14 mouse cellular contexts compared by ENCODE assay signal in the genomic region with DNA sequence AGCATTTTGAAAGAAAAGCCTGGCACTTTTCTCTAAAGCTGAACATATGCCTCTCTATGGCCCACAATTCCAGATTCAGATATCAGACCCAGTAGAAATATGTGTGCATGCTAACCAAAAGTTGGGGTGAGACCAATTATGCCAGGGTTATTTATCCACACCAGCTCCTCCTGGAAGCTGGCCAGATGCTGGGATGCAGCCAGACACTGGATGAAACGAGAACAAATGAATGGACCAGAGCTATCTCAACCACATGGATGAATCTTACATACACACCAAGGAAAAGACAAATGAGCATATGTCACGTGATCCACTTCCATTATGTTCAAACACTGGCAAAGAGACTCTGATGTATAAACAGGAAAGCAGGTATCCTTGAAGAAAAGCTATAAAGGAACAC. TPM values are rescaled to one million over a fixed set of nuclear protein-coding genes. Genes with fewer than 3 reads are reported as not detected.
DNase-seq lines count a peak whose midpoint lies in the region; ATAC-seq and TF ChIP-seq lines count a peak whose summit lies in the region.
"Had no signal": no experiment of that assay in that cellular context is flagged by ENCODE, and none has a peak within 500 bp of the region (broad histone marks: within the 10 kb centered on the region; RNA-seq: fewer than 3 reads in every experiment).

No protein-coding gene starts in this region.

- H3K4me2 ChIP-seq in hindbrain, postnatal 0 days (ENCODE audit: low read depth, low read length): no peak overlapping the region
- H3K4me2 ChIP-seq in hindbrain, embryonic 13.5 days: no peak overlapping the region
- H3K4me2 ChIP-seq: limb, embryonic 12.5 days had no signal

- no peak overlapping the region for H3K9ac ChIP-seq in hindbrain, postnatal 0 days (replicated peaks; ENCODE audit: low read length)
- H3K9ac ChIP-seq in hindbrain, embryonic 13.5 days: no peak overlapping the region
- H3K9ac ChIP-seq: limb, embryonic 12.5 days had no signal

- no peak overlapping the region for H3K4me3 ChIP-seq in hindbrain, postnatal 0 days (ENCODE audit: low read length)
- H3K4me3 ChIP-seq in hindbrain, embryonic 13.5 days: no peak overlapping the region
- H3K4me3 ChIP-seq: limb, embryonic 12.5 days had no signal

- peak; percentile 65 for DNase-seq in adrenal gland, postnatal 10 days
- DNase-seq in adrenal gland, postnatal 4 days (ENCODE audit: low spot score in 2 of 2): no peak
- DNase-seq in hindbrain, postnatal 0 days (ENCODE audit: low spot score): peak; percentile 51
- peak; percentile 18 for DNase-seq in urinary bladder, postnatal 14 days (ENCODE audit: low spot score)
- DNase-seq in urinary bladder, postnatal 4 days (ENCODE audit: low spot score in 2 of 2): no peak
- no peak for DNase-seq in spleen, adult 18-20 months
- DNase-seq in T-cell, adult 2 months (ENCODE audit: low spot score): no peak
- DNase-seq: gastrocnemius, postnatal 14 days had no signal

- no peaks in the 10 kb centered on the region for H3K9me3 ChIP-seq in hindbrain, postnatal 0 days (ENCODE audit: low read length)
- no peaks in the 10 kb centered on the region for H3K9me3 ChIP-seq in hindbrain, embryonic 13.5 days
- H3K9me3 ChIP-seq: limb, embryonic 12.5 days had no signal

- H3K4me1 ChIP-seq in hindbrain, postnatal 0 days (ENCODE audit: insufficient read depth, low read length): no peaks in the 10 kb centered on the region; the same call in 1 of the 2 replicates
- peaks cover 22% of the 10 kb centered on the region for H3K4me1 ChIP-seq in hindbrain, embryonic 13.5 days (replicated peaks)

- no peaks in the 10 kb centered on the region for H3K36me3 ChIP-seq in hindbrain, postnatal 0 days (ENCODE audit: insufficient read depth, low read length)
- no peaks in the 10 kb centered on the region for H3K36me3 ChIP-seq in hindbrain, embryonic 13.5 days

- TF ChIP-seq CTCF in hindbrain, postnatal 0 days (IDR thresholded peaks at IDR 0.05; ENCODE audit: low read depth): no peak

- 37% methylated on average over 2 of the region's 2 CpGs for WGBS in hindbrain, postnatal 0 days
- WGBS in hindbrain, embryonic 13.5 days: 62% methylated on average over 2 of the region's 2 CpGs

- no peak overlapping the region; the same call in 1 of the 2 replicates for H3K27ac ChIP-seq in hindbrain, postnatal 0 days
- no peak overlapping the region for H3K27ac ChIP-seq in hindbrain, embryonic 13.5 days
- H3K27ac ChIP-seq: limb, embryonic 12.5 days had no signal

- no peak for ATAC-seq in hindbrain, postnatal 0 days
- ATAC-seq in hindbrain, embryonic 13.5 days (ENCODE audit: low FRiP score): no peak
- ATAC-seq: Patski had no signal

- H3K27me3 ChIP-seq in hindbrain, postnatal 0 days (ENCODE audit: insufficient read depth, low read length): no peaks in the 10 kb centered on the region
- no peaks in the 10 kb centered on the region for H3K27me3 ChIP-seq in hindbrain, embryonic 13.5 days
- H3K27me3 ChIP-seq: limb, embryonic 12.5 days; Patski had no signal

RNA-seq across cellular contexts. Expression of gene Rrbp1, which starts 7.5 kb away (rescaled TPM):
- total RNA-seq in adrenal gland, postnatal 10 days (2021): 100 to 1,000 TPM; 189 to 196 TPM
- 100 to 1,000 TPM; 228 to 233 TPM for total RNA-seq in adrenal gland, postnatal 4 days (2021)
- total RNA-seq in hindbrain, postnatal 0 days (2014; rRNA removed): 24.0 and 29.9 TPM in 2 replicates
- 31.5 and 34.4 TPM in 2 replicates for polyA plus RNA-seq in hindbrain, postnatal 0 days (2015; fragmentation: Nextera tagmentation; extraction: Ambion mirVana)
- polyA plus RNA-seq in hindbrain, embryonic 13.5 days (2015; fragmentation: Nextera tagmentation; extraction: Ambion mirVana): 37.3 and 40.0 TPM in 2 replicates

RNA-seq across cellular contexts. Expression of gene Banf2, which starts 29.3 kb away (rescaled TPM):
- not detected for total RNA-seq in adrenal gland, postnatal 10 days (2021)
- total RNA-seq in adrenal gland, postnatal 4 days (2021): not detected
- total RNA-seq in hindbrain, postnatal 0 days (2014; rRNA removed): not detected in 2 replicates
- polyA plus RNA-seq in hindbrain, postnatal 0 days (2015; fragmentation: Nextera tagmentation; extraction: Ambion mirVana): not detected in 2 replicates
- polyA plus RNA-seq in hindbrain, embryonic 13.5 days (2015; fragmentation: Nextera tagmentation; extraction: Ambion mirVana): not detected in 2 replicates
- total RNA-seq: gastrocnemius, postnatal 14 days; megakaryocyte-erythroid progenitor cell, adult 5-6 weeks; neutrophil, adult 5-6 weeks had no signal
- polyA plus RNA-seq: kidney, postnatal 0 days; limb, embryonic 12.5 days; Patski had no signal

Comparison
In these comparisons a context has a peak if more than half of its experiments do, and no peak if none do; other contexts are left out.
1. DNase-seq: peak in adrenal gland, postnatal 10 days (single experiment), hindbrain, postnatal 0 days (single experiment) and urinary bladder, postnatal 14 days (single experiment); none in adrenal gland, postnatal 4 days (0 of 2), urinary bladder, postnatal 4 days (0 of 2), spleen, adult 18-20 months (0 of 2) and T-cell, adult 2 months (single experiment).